In the genomic region with DNA sequence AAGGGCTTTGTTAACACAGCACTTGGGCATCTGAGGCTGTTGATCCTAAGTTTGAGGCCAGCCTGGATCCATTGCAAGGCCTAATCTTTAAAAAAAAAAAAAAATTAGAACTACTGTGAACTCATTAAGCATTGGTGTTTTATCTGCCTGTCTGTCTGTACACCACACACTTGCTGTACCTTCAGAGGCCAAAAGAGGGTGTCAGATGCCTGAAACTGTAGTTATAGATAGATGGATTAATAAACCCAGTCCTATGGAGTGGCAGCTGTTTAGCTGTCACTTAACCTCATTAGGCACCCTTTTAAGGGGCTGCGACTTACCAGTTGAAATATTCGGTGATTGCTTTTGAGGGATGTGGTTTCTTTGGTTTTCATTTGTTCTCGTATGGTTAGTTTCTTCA, we compare ENCODE assay signal across 15 mouse cellular contexts. TPM values are rescaled to one million over a fixed set of nuclear protein-coding genes. Genes with fewer than 3 reads are reported as not detected.
A peak's percentile ranks its signal among the peaks of the same experiment; 100 is the strongest.
DNase-seq lines count a peak whose midpoint lies in the region; ATAC-seq and TF ChIP-seq lines count a peak whose summit lies in the region.
"Had no signal": no experiment of that assay in that cellular context is flagged by ENCODE, and none has a peak within 500 bp of the region (broad histone marks: within the 10 kb centered on the region; RNA-seq: fewer than 3 reads in every experiment).

No protein-coding gene starts in this region.

- no peaks in the 10 kb centered on the region for H3K9me3 ChIP-seq in MEL (replicated peaks; ENCODE audit: insufficient read depth, low read length)
- H3K9me3 ChIP-seq: embryonic facial prominence, embryonic 12.5 days; limb, embryonic 13.5 days had no signal

- H3K36me3 ChIP-seq in heart, adult 2 months (ENCODE audit: control insufficient read depth, insufficient read depth, low read length) = no peaks in the 10 kb centered on the region; the same call in 1 of the 2 replicates
- peaks cover 0 to 26% of the 10 kb centered on the region in 2 experiments; a peak in 2 of 4 replicates for H3K36me3 ChIP-seq in MEL (ENCODE audit: control insufficient read depth in 1 of 2, insufficient read depth in 2 of 2, low read length in 2 of 2)

- H3K4me1 ChIP-seq in heart, adult 2 months (ENCODE audit: control insufficient read depth, insufficient read depth, low read length) = no peaks in the 10 kb centered on the region
- H3K4me1 ChIP-seq in MEL (ENCODE audit: control insufficient read depth in 1 of 2, insufficient read depth in 2 of 2, low read length in 2 of 2) = 0 out of 4 replicates have a peak, but pooled peaks cover 0 to 2% of the 10 kb centered on the region in 2 experiments
- H3K4me1 ChIP-seq: embryonic facial prominence, embryonic 12.5 days; limb, embryonic 13.5 days had no signal

- WGBS in heart, adult 2 months = 90% methylated on average over 3 of the region's 3 CpGs

- H3K9ac ChIP-seq in heart, adult 2 months (ENCODE audit: low read depth, low read length) = no peak overlapping the region
- H3K9ac ChIP-seq in MEL (ENCODE audit: control insufficient read depth, low read depth, low read length, poor library complexity, severe bottlenecking) = no peak overlapping the region
- H3K9ac ChIP-seq: embryonic facial prominence, embryonic 12.5 days; limb, embryonic 13.5 days had no signal

- H3K4me3 ChIP-seq in heart, adult 2 months = no peak overlapping the region
- no peak overlapping the region for H3K4me3 ChIP-seq in MEL (ENCODE audit: control insufficient read depth in 1 of 2, insufficient read depth in 1 of 2, low read depth in 2 of 2, low read length in 2 of 2)
- H3K4me3 ChIP-seq: embryonic facial prominence, embryonic 12.5 days; limb, embryonic 13.5 days had no signal

- H3K27ac ChIP-seq in heart, adult 2 months = no peak overlapping the region
- no peak overlapping the region for H3K27ac ChIP-seq in MEL (ENCODE audit: control insufficient read depth, low read depth, low read length)
- H3K27ac ChIP-seq: embryonic facial prominence, embryonic 12.5 days; limb, embryonic 13.5 days had no signal

- peak; percentile 39; the same call in 1 of the 2 replicates for ATAC-seq in neutrophil, adult 5-6 weeks (ENCODE audit: extremely low read depth, insufficient number of reproducible peaks, low FRiP score, poor library complexity, severe bottlenecking)
- no peak for ATAC-seq in monocyte, adult 5-6 weeks (replicated peaks; ENCODE audit: insufficient number of reproducible peaks, low FRiP score, low TSS enrichment, poor library complexity, severe bottlenecking)
- ATAC-seq in granulocyte monocyte progenitor cell, adult 5-6 weeks (replicated peaks; ENCODE audit: poor library complexity, severe bottlenecking) = no peak

- TF ChIP-seq CTCF in heart, adult 2 months (IDR thresholded peaks at IDR 0.05) = peak; percentile 62
- TF ChIP-seq CTCF in MEL (IDR thresholded peaks at IDR 0.05 in 2 of 3, conservative IDR thresholded peaks at IDR 0.05 in 1 of 3; ENCODE audit: control insufficient read depth in 1 of 3, insufficient read depth in 1 of 3, low read depth in 2 of 3, low read length in 3 of 3, poor library complexity in 1 of 3, severe bottlenecking in 1 of 3) = peak in 1 of 3 experiments; percentile 49; a peak in 2 of 6 replicates

- H3K79me2 ChIP-seq in heart, adult 2 months (replicated peaks; ENCODE audit: control insufficient read depth, insufficient read depth, low read length) = 0 out of 2 replicates have a peak, but pooled peaks cover 1% of the 10 kb centered on the region
- H3K79me2 ChIP-seq in MEL (ENCODE audit: control insufficient read depth, insufficient read depth, low read length, poor library complexity) = no peaks in the 10 kb centered on the region

- no peak for TF ChIP-seq POLR2A in heart, adult 2 months (IDR thresholded peaks at IDR 0.05; ENCODE audit: insufficient read depth, low read depth, low read length)
- TF ChIP-seq POLR2A in MEL (IDR thresholded peaks at IDR 0.05; ENCODE audit: control insufficient read depth in 1 of 2, insufficient read depth in 1 of 2, low read depth in 1 of 2, low read length in 2 of 2, poor library complexity in 1 of 2) = no peak

- peak; percentile 27 for TF ChIP-seq RAD21 in MEL (IDR thresholded peaks at IDR 0.05; ENCODE audit: low read depth, low read length)

- intact Hi-C loops in heart, adult 2 months (cut with DNase I) = loop anchor here (10.0 kb wide), 1 partner anchor 49 kb away; the partner anchor contains the start of gene Pheta1

- no peaks in the 10 kb centered on the region for H3K27me3 ChIP-seq in heart, adult 2 months (ENCODE audit: control insufficient read depth, insufficient read depth, low read length)
- H3K27me3 ChIP-seq in MEL (ENCODE audit: control insufficient read depth in 1 of 2, insufficient read depth in 2 of 2, low read length in 2 of 2) = no peaks in the 10 kb centered on the region
- H3K27me3 ChIP-seq: embryonic facial prominence, embryonic 12.5 days; limb, embryonic 13.5 days had no signal

- no peak for DNase-seq in heart, adult 2 months
- DNase-seq in heart, adult 18-20 months = no peak
- peak; percentile 60 for DNase-seq in lung, postnatal 36 days
- no peak for DNase-seq in lung, postnatal 25 days (ENCODE audit: low spot score)
- DNase-seq in MEL (ENCODE audit: low read depth, low spot score) = peak; percentile 38
- DNase-seq: adrenal gland, postnatal 25 days; gastrocnemius, postnatal 25 days; heart, postnatal 14 days; kidney, adult 2 months; lung, postnatal 4 days had no signal

- no peak for TF ChIP-seq EP300 in heart, adult 2 months (IDR thresholded peaks at IDR 0.05; ENCODE audit: insufficient read depth, low read depth, low read length)
- TF ChIP-seq EP300 in MEL (IDR thresholded peaks at IDR 0.05; ENCODE audit: low read depth in 1 of 2, low read length in 2 of 2) = no peak

TF ChIP-seq in MEL, 35 proteins besides CTCF, POLR2A, EP300 and RAD21:
- no peak for TF ChIP-seq JUND (IDR thresholded peaks at IDR 0.05; ENCODE audit: low read depth, low read length)
- TF ChIP-seq UBTF (IDR thresholded peaks at IDR 0.05; ENCODE audit: borderline replicate concordance, insufficient read depth, low read depth, low read length) = no peak
- TF ChIP-seq TBP (IDR thresholded peaks at IDR 0.05; ENCODE audit: low read depth, low read length) = no peak
- TF ChIP-seq ELF1 (IDR thresholded peaks at IDR 0.05; ENCODE audit: low read depth, low read length) = no peak
- TF ChIP-seq MYB (IDR thresholded peaks at IDR 0.05; ENCODE audit: low read depth, low read length) = no peak
- peak; percentile 41 for TF ChIP-seq SMC3 (IDR thresholded peaks at IDR 0.05; ENCODE audit: low read depth, low read length)
- TF ChIP-seq MEF2A (IDR thresholded peaks at IDR 0.05; ENCODE audit: extremely low read depth, insufficient replicate concordance, low read depth, low read length, poor library complexity, severe bottlenecking) = no peak
TF ChIP-seq in MEL: peak in this region for 1.

RNA-seq across cellular contexts. Expression of gene Sh2b3, which starts 41.6 kb away (rescaled TPM):
- total RNA-seq in heart, adult 2 months (2021) = 10 to 100 TPM; 21.6 to 22.5 TPM
- polyA plus RNA-seq in heart, adult 2 months (2012; rRNA removed) = 19.3 and 20.1 TPM in 2 replicates
- total RNA-seq in heart, adult 18-20 months (2021) = 10 to 100 TPM; 21.3 to 21.6 TPM
- total RNA-seq in MEL (2012; rRNA removed) = 14.0 and 18.1 TPM in 2 replicates
- polyA plus RNA-seq in MEL (2012; ENCODE audit: insufficient read depth in 1 of 2, insufficient read length in 2 of 2, low read depth in 1 of 2, low replicate concordance in 2 of 2, missing spikeins in 1 of 2) = 10 to 100 TPM in 1 of 2 experiments, not detected in 1; 43.2 TPM
- 77.7 and 81.7 TPM in 2 replicates for total RNA-seq in neutrophil, adult 5-6 weeks (2017)
- 37.3 to 51.6 TPM (median 46.2 TPM) in 3 replicates for total RNA-seq in monocyte, adult 5-6 weeks (2017)
- total RNA-seq in granulocyte monocyte progenitor cell, adult 5-6 weeks (2014; fragmentation: Nextera tagmentation) = 31.5 and 32.8 TPM in 2 replicates
- total RNA-seq in granulocyte monocyte progenitor cell, adult 5-6 weeks (2017) = 11.9 and 12.5 TPM in 2 replicates

RNA-seq across cellular contexts. Expression of gene Pheta1, which starts 53.0 kb away (rescaled TPM):
- total RNA-seq in heart, adult 2 months (2021) = 1 to 10 TPM; 9.3 TPM
- polyA plus RNA-seq in heart, adult 2 months (2012; rRNA removed) = 12.5 and 12.7 TPM in 2 replicates
- total RNA-seq in heart, adult 18-20 months (2021) = 1 to 10 TPM; 6.4 to 8.3 TPM
- total RNA-seq in MEL (2012; rRNA removed) = 6.6 and 8.1 TPM in 2 replicates
- polyA plus RNA-seq in MEL (2012; ENCODE audit: insufficient read depth in 1 of 2, insufficient read length in 2 of 2, low read depth in 1 of 2, low replicate concordance in 2 of 2, missing spikeins in 1 of 2) = 1 to 10 TPM in 1 of 2 experiments, not detected in 1; 8.8 TPM
- 1.1 and 1.5 TPM in 2 replicates for total RNA-seq in neutrophil, adult 5-6 weeks (2017)
- total RNA-seq in monocyte, adult 5-6 weeks (2017) = 1.6 to 2.0 TPM (median 1.6 TPM) in 3 replicates
- total RNA-seq in granulocyte monocyte progenitor cell, adult 5-6 weeks (2014; fragmentation: Nextera tagmentation) = 0.62 and 2.6 TPM in 2 replicates
- 1.1 and 2.2 TPM in 2 replicates for total RNA-seq in granulocyte monocyte progenitor cell, adult 5-6 weeks (2017)

Comparison
In these comparisons a context has a peak if more than half of its experiments do, and no peak if none do; other contexts are left out.
1. DNase-seq: peak in lung, postnatal 36 days (single experiment) and MEL (single experiment); none in heart, adult 2 months (0 of 2), heart, adult 18-20 months (0 of 2) and lung, postnatal 25 days (single experiment).